Mouse (Mus musculus) MEL (cell line): ENCODE results near the gene Prkce.

Experiments
- CHD2 ChIP-seq: IDR thresholded peaks from 2 replicates; pipeline ENCODE4 v1.6.1; 2011; ENCODE audit warnings: low read length, improper control_type of control experiment
- CTCF ChIP-seq, 3 experiments: IDR thresholded peaks in 2 of 3; conservative IDR thresholded peaks in 1 of 3; 2 replicates each; pipeline ENCODE4 v1.5.1; 2011 to 2012; ENCODE audit warnings: low read length in 3 of 3, low read depth in 2 of 3, mild to moderate bottlenecking in 2 of 3, improper control_type of control experiment in 1 of 3, inconsistent platforms in 1 of 3, mixed read lengths in 1 of 3, moderate library complexity in 1 of 3; ENCODE audit not compliant: control insufficient read depth in 1 of 3, insufficient read depth in 1 of 3, poor library complexity in 1 of 3, severe bottlenecking in 1 of 3
- EP300 ChIP-seq, 2 experiments: IDR thresholded peaks; 2 replicates each; pipeline ENCODE4 v1.6.1; 2011; ENCODE audit warnings: improper control_type of control experiment in 2 of 2, low read length in 2 of 2, low read depth in 1 of 2, mild to moderate bottlenecking in 1 of 2
- POLR2A ChIP-seq, 2 experiments: IDR thresholded peaks; 2 replicates each; pipeline ENCODE4 v1.6.1; 2011 to 2012; ENCODE audit warnings: low read length in 2 of 2, mild to moderate bottlenecking in 2 of 2, control low read depth in 1 of 2, improper control_type of control experiment in 1 of 2, low read depth in 1 of 2, moderate library complexity in 1 of 2; ENCODE audit not compliant: control insufficient read depth in 1 of 2, insufficient read depth in 1 of 2, poor library complexity in 1 of 2

- TF ChIP-seq EP300 (IDR thresholded peaks at IDR 0.05; ENCODE audit: low read depth in 1 of 2, low read length in 2 of 2) (no peak), POLR2A (IDR thresholded peaks at IDR 0.05; ENCODE audit: control insufficient read depth in 1 of 2, insufficient read depth in 1 of 2, low read depth in 1 of 2, low read length in 2 of 2, poor library complexity in 1 of 2) (no peak), CTCF (IDR thresholded peaks at IDR 0.05 in 2 of 3, conservative IDR thresholded peaks at IDR 0.05 in 1 of 3; ENCODE audit: control insufficient read depth in 1 of 3, insufficient read depth in 1 of 3, low read depth in 2 of 3, low read length in 3 of 3, poor library complexity in 1 of 3, severe bottlenecking in 1 of 3) (no peak), CHD2 (no peak)
Observed at GRCm38 (mm10) chr17:86363356-86363755, 195.8 kb downstream of the Prkce start.
